Mouse (Mus musculus): Measurements from ENCODE around the gene Adgrv1. TPM values are rescaled to one million over a fixed set of nuclear protein-coding genes. Genes with fewer than 3 reads are reported as not detected.

The Adgrv1 gene
- polyA plus RNA-seq, 1 experiment from 2014 or later = 54.5 TPM

DNA sequence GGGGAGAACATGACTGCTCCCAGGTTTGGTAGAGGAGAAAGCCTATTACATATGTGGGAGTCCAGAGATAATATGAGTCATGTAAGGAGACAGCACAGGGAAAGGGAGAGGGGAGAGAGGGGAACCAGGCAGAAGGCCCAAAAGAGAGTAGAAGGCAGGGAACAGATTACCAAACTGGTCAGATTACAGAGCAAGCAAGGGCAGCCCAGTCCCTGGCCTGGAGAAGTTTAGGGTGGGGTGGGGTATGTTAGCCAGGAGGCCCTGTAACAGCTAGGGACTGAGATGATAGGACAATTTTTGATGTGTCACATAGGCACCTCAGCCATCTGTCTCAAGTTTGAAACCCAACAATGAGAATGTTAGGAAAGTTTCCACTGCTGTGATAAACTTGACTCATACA lies 498.5 kb downstream of the Adgrv1 start:
- Histone ChIP-seq H3K27ac (ENCODE audit: low read depth, low read length) (no peak overlapping the region), H3K9ac (ENCODE audit: low read depth, low read length) (no peak overlapping the region), H3K4me2 (replicated peaks; ENCODE audit: low read depth, low read length) (no peak overlapping the region), H3K36me3 (ENCODE audit: control insufficient read depth, insufficient read depth, low read length) (no peaks in the 10 kb centered on the region), H3K27me3 (ENCODE audit: control insufficient read depth, insufficient read depth, low read length) (no peaks in the 10 kb centered on the region), H3K4me1 (replicated peaks; ENCODE audit: control insufficient read depth, insufficient read depth, low read length) (no peaks in the 10 kb centered on the region), H3K4me3 (ENCODE audit: low read depth, low read length) (no peak overlapping the region), H3K9me3 (ENCODE audit: control insufficient read depth, low read length) (no peaks in the 10 kb centered on the region)
- DNase-seq (ENCODE audit: low spot score) (no peak), ATAC-seq (ENCODE audit: low FRiP score) (no peak)

DNA sequence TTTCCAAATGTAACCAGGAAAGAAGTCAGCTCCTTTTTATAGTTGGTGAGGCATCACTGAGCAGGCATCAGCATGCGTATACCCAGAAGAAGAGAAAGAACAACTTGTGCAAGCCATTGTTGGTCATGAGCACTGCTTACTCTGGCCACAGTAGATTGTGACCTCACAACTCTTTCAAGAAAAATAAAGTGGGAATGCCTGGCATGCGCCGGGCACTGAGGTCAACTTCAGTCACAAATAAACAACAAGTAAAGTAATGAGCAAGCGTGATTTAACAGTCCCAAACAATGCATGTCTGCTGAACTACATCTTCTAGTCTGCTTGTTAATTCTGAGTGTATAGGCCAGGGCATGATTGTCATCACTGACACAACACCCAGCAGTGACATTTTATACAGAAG lies 499.6 kb downstream of the Adgrv1 start:
- 65% methylated on average over 4 of the region's 4 CpGs for WGBS
- no peaks in the 10 kb centered on the region for H3K27me3 ChIP-seq (ENCODE audit: control insufficient read depth, insufficient read depth, low read length)
- no peak overlapping the region for H3K4me3 ChIP-seq (ENCODE audit: low read depth, low read length)
- no peaks in the 10 kb centered on the region for H3K36me3 ChIP-seq (ENCODE audit: control insufficient read depth, insufficient read depth, low read length)
- H3K9me3 ChIP-seq (ENCODE audit: control insufficient read depth, low read length) = no peaks in the 10 kb centered on the region
- H3K4me1 ChIP-seq (replicated peaks; ENCODE audit: control insufficient read depth, insufficient read depth, low read length) = no peaks in the 10 kb centered on the region
- H3K9ac ChIP-seq (ENCODE audit: low read depth, low read length) = no peak overlapping the region
- no peak overlapping the region for H3K27ac ChIP-seq (ENCODE audit: low read depth, low read length)
- H3K4me2 ChIP-seq (replicated peaks; ENCODE audit: low read depth, low read length) = no peak overlapping the region
- ATAC-seq (ENCODE audit: low FRiP score) (no peak), DNase-seq (ENCODE audit: low spot score) (no peak)

GRCm38 (mm10) chr13:81132691-81133090 lies 500.3 kb downstream of the Adgrv1 start:
- H3K27me3 ChIP-seq (ENCODE audit: control insufficient read depth, insufficient read depth, low read length) = no peaks in the 10 kb centered on the region

GRCm38 (mm10) chr13:81131860-81132259 lies 501.1 kb downstream of the Adgrv1 start:
- Histone ChIP-seq H3K36me3 (ENCODE audit: control insufficient read depth, insufficient read depth, low read length) (no peaks in the 10 kb centered on the region), H3K27me3 (ENCODE audit: control insufficient read depth, insufficient read depth, low read length) (no peaks in the 10 kb centered on the region), H3K27ac (ENCODE audit: low read depth, low read length) (no peak overlapping the region), H3K9ac (ENCODE audit: low read depth, low read length) (no peak overlapping the region), H3K4me3 (ENCODE audit: low read depth, low read length) (no peak overlapping the region), H3K9me3 (ENCODE audit: control insufficient read depth, low read length) (no peaks in the 10 kb centered on the region), H3K4me2 (replicated peaks; ENCODE audit: low read depth, low read length) (no peak overlapping the region), H3K4me1 (replicated peaks; ENCODE audit: control insufficient read depth, insufficient read depth, low read length) (no peaks in the 10 kb centered on the region)
- 39% methylated on average over 6 of the region's 6 CpGs for WGBS
- no peak for DNase-seq (ENCODE audit: low spot score)
- no peak for ATAC-seq (ENCODE audit: low FRiP score)

More at GRCm38 (mm10) chr13:81132691-81133090, 500.3 kb downstream of the Adgrv1 start:
- no peaks in the 10 kb centered on the region for H3K4me1 ChIP-seq (replicated peaks; ENCODE audit: control insufficient read depth, insufficient read depth, low read length)
- ATAC-seq (ENCODE audit: low FRiP score) = no peak
- H3K36me3 ChIP-seq (ENCODE audit: control insufficient read depth, insufficient read depth, low read length) = no peaks in the 10 kb centered on the region
- H3K4me2 ChIP-seq (replicated peaks; ENCODE audit: low read depth, low read length) = no peak overlapping the region
- no peak overlapping the region for H3K27ac ChIP-seq (ENCODE audit: low read depth, low read length)
- no peak for DNase-seq (ENCODE audit: low spot score)
- no peaks in the 10 kb centered on the region for H3K9me3 ChIP-seq (ENCODE audit: control insufficient read depth, low read length)
- WGBS = 66% methylated on average over 5 of the region's 5 CpGs
- H3K9ac ChIP-seq (ENCODE audit: low read depth, low read length) = no peak overlapping the region
- H3K4me3 ChIP-seq (ENCODE audit: low read depth, low read length) = no peak overlapping the region

GRCm38 (mm10) chr13:81130742-81131524 lies 502.0 kb downstream of the Adgrv1 start:
- H3K4me1 ChIP-seq (replicated peaks; ENCODE audit: control insufficient read depth, insufficient read depth, low read length) = no peaks in the 10 kb centered on the region
- WGBS = 78% methylated on average over 4 of the region's 4 CpGs
- no peak overlapping the region for H3K4me3 ChIP-seq (ENCODE audit: low read depth, low read length)
- H3K27ac ChIP-seq (ENCODE audit: low read depth, low read length) = no peak overlapping the region
- no peak overlapping the region for H3K9ac ChIP-seq (ENCODE audit: low read depth, low read length)
- H3K4me2 ChIP-seq (replicated peaks; ENCODE audit: low read depth, low read length) = no peak overlapping the region
- H3K27me3 ChIP-seq (ENCODE audit: control insufficient read depth, insufficient read depth, low read length) = no peaks in the 10 kb centered on the region
- no peaks in the 10 kb centered on the region for H3K36me3 ChIP-seq (ENCODE audit: control insufficient read depth, insufficient read depth, low read length)
- ATAC-seq (ENCODE audit: low FRiP score) = no peak
- H3K9me3 ChIP-seq (ENCODE audit: control insufficient read depth, low read length) = no peaks in the 10 kb centered on the region
- DNase-seq (ENCODE audit: low spot score) = no peak

GRCm38 (mm10) chr13:81125846-81126245 lies 507.1 kb downstream of the Adgrv1 start:
- no peak overlapping the region for H3K9ac ChIP-seq (ENCODE audit: low read depth, low read length)
- no peak for DNase-seq (ENCODE audit: low spot score)
- 83% methylated on average over 4 of the region's 4 CpGs for WGBS
- no peaks in the 10 kb centered on the region for H3K36me3 ChIP-seq (ENCODE audit: control insufficient read depth, insufficient read depth, low read length)
- H3K9me3 ChIP-seq (ENCODE audit: control insufficient read depth, low read length) = no peaks in the 10 kb centered on the region
- H3K4me3 ChIP-seq (ENCODE audit: low read depth, low read length) = no peak overlapping the region
- H3K4me1 ChIP-seq (replicated peaks; ENCODE audit: control insufficient read depth, insufficient read depth, low read length) = no peaks in the 10 kb centered on the region
- H3K27ac ChIP-seq (ENCODE audit: low read depth, low read length) = no peak overlapping the region
- no peak overlapping the region for H3K4me2 ChIP-seq (replicated peaks; ENCODE audit: low read depth, low read length)
- H3K27me3 ChIP-seq (ENCODE audit: control insufficient read depth, insufficient read depth, low read length) = no peaks in the 10 kb centered on the region
- no peak for ATAC-seq (ENCODE audit: low FRiP score)

DNA sequence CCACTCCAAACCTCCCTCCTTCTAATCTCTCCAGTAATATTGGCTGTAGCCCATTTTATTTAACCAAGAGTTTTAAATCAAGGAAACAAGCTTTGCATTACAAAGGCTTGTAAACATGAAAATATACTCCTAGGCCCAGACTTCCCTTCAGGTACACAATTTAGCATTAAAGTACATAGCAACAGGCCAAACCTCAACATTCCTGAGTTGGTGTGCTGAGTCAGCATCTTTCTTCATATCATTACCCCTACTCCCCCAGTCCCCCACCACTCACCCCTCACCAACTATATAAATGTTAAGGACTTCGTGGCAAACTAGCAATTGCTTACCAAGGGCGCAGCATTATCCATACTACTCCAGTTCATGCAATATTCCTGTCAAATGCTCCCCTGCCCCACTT lies 510.7 kb downstream of the Adgrv1 start:
- no peaks in the 10 kb centered on the region for H3K27me3 ChIP-seq (ENCODE audit: control insufficient read depth, insufficient read depth, low read length)
- ATAC-seq (ENCODE audit: low FRiP score) = no peak

GRCm38 (mm10) chr13:81110479-81110878 lies 522.5 kb downstream of the Adgrv1 start:
- H3K4me3 ChIP-seq (ENCODE audit: low read depth, low read length) = no peak overlapping the region
- ATAC-seq (ENCODE audit: low FRiP score) = no peak
- H3K27ac ChIP-seq (ENCODE audit: low read depth, low read length) = no peak overlapping the region
- H3K27me3 ChIP-seq (ENCODE audit: control insufficient read depth, insufficient read depth, low read length) = no peaks in the 10 kb centered on the region
- no peaks in the 10 kb centered on the region for H3K36me3 ChIP-seq (ENCODE audit: control insufficient read depth, insufficient read depth, low read length)
- no peaks in the 10 kb centered on the region for H3K4me1 ChIP-seq (replicated peaks; ENCODE audit: control insufficient read depth, insufficient read depth, low read length)
- 90% methylated on average over 4 of the region's 4 CpGs for WGBS
- DNase-seq (ENCODE audit: low spot score) = no peak
- H3K9me3 ChIP-seq (ENCODE audit: control insufficient read depth, low read length) = no peaks in the 10 kb centered on the region
- H3K9ac ChIP-seq (ENCODE audit: low read depth, low read length) = no peak overlapping the region
- no peak overlapping the region for H3K4me2 ChIP-seq (replicated peaks; ENCODE audit: low read depth, low read length)

More for the DNA sequence above, 510.7 kb downstream of the Adgrv1 start:
- Histone ChIP-seq H3K4me3 (ENCODE audit: low read depth, low read length) (no peak overlapping the region), H3K27ac (ENCODE audit: low read depth, low read length) (no peak overlapping the region), H3K4me2 (replicated peaks; ENCODE audit: low read depth, low read length) (no peak overlapping the region), H3K9me3 (ENCODE audit: control insufficient read depth, low read length) (no peaks in the 10 kb centered on the region), H3K36me3 (ENCODE audit: control insufficient read depth, insufficient read depth, low read length) (no peaks in the 10 kb centered on the region), H3K4me1 (replicated peaks; ENCODE audit: control insufficient read depth, insufficient read depth, low read length) (no peaks in the 10 kb centered on the region), H3K9ac (ENCODE audit: low read depth, low read length) (no peak overlapping the region)
- DNase-seq (ENCODE audit: low spot score) = no peak
- 93% methylated on average over 2 of the region's 2 CpGs for WGBS

GRCm38 (mm10) chr13:81109676-81110075 lies 523.3 kb downstream of the Adgrv1 start:
- Histone ChIP-seq H3K4me3 (ENCODE audit: low read depth, low read length) (no peak overlapping the region), H3K4me1 (replicated peaks; ENCODE audit: control insufficient read depth, insufficient read depth, low read length) (no peaks in the 10 kb centered on the region), H3K9ac (ENCODE audit: low read depth, low read length) (no peak overlapping the region), H3K27me3 (ENCODE audit: control insufficient read depth, insufficient read depth, low read length) (no peaks in the 10 kb centered on the region), H3K27ac (ENCODE audit: low read depth, low read length) (no peak overlapping the region), H3K4me2 (replicated peaks; ENCODE audit: low read depth, low read length) (no peak overlapping the region), H3K9me3 (ENCODE audit: control insufficient read depth, low read length) (no peaks in the 10 kb centered on the region), H3K36me3 (ENCODE audit: control insufficient read depth, insufficient read depth, low read length) (no peaks in the 10 kb centered on the region)
- ATAC-seq (ENCODE audit: low FRiP score) (no peak), DNase-seq (ENCODE audit: low spot score) (no peak)
- 75% methylated on average over 6 of the region's 6 CpGs for WGBS

Measured in hindbrain, embryonic 11.5 days (tissue).